Mouse (Mus musculus) ovary, postnatal 36 days (tissue): ENCODE data around the gene Ergic1.

Source experiments
- DNase-seq: peaks from one replicate; pipeline ENCODE4 v3.0.0; 2022; ENCODE audit warnings: low spot score, mixed read lengths

Ergic1 gene

GRCm38 (mm10) chr17:26575786-26576690, 14.7 kb downstream of the Ergic1 start:
- DNase-seq, result no peak

GRCm38 (mm10) chr17:26576833-26577232, 15.5 kb downstream of the Ergic1 start:
- peak; percentile 47 for DNase-seq

GRCm38 (mm10) chr17:26577309-26577708, 16.0 kb downstream of the Ergic1 start:
- no peak for DNase-seq

GRCm38 (mm10) chr17:26578162-26578561, 16.9 kb downstream of the Ergic1 start:
- DNase-seq, result no peak

GRCm38 (mm10) chr17:26578771-26579170, 17.5 kb downstream of the Ergic1 start:
- DNase-seq, result no peak

GRCm38 (mm10) chr17:26579396-26579795, 18.1 kb downstream of the Ergic1 start:
- no peak for DNase-seq

GRCm38 (mm10) chr17:26580873-26581401, 19.6 kb downstream of the Ergic1 start:
- no peak for DNase-seq

GRCm38 (mm10) chr17:26582297-26582696, 21.0 kb downstream of the Ergic1 start:
- no peak for DNase-seq

- no peak for DNase-seq
Observed at GRCm38 (mm10) chr17:26583056-26583455, 21.8 kb downstream of the Ergic1 start.

GRCm38 (mm10) chr17:26583606-26584005, 22.3 kb downstream of the Ergic1 start:
- DNase-seq, result no peak

- no peak for DNase-seq
Observed at GRCm38 (mm10) chr17:26584063-26584462, 22.8 kb downstream of the Ergic1 start.

- DNase-seq, result peak; percentile 59
Observed at GRCm38 (mm10) chr17:26584558-26585136, 23.4 kb downstream of the Ergic1 start.

- DNase-seq, result no peak
Observed at GRCm38 (mm10) chr17:26587961-26588487, 26.7 kb downstream of the Ergic1 start.

GRCm38 (mm10) chr17:26592510-26592909, 31.2 kb downstream of the Ergic1 start:
- DNase-seq, result peak; percentile 33

GRCm38 (mm10) chr17:26593199-26593598, 31.9 kb downstream of the Ergic1 start:
- DNase-seq, result no peak

GRCm38 (mm10) chr17:26594171-26594570, 32.9 kb downstream of the Ergic1 start:
- no peak for DNase-seq

- DNase-seq, result no peak
Observed at GRCm38 (mm10) chr17:26594958-26595357, 33.7 kb downstream of the Ergic1 start.

- DNase-seq, result no peak
Observed at GRCm38 (mm10) chr17:26595448-26596167, 34.3 kb downstream of the Ergic1 start.

GRCm38 (mm10) chr17:26596168-26596658, 34.9 kb downstream of the Ergic1 start:
- peak; percentile 39 for DNase-seq

- no peak for DNase-seq
Observed at GRCm38 (mm10) chr17:26596856-26597481, 35.7 kb downstream of the Ergic1 start.

- no peak for DNase-seq
Observed at GRCm38 (mm10) chr17:26598845-26599244, 37.6 kb downstream of the Ergic1 start.
